Mouse (Mus musculus) thymus, adult 2 months (tissue): ENCODE data around the gene Rps29. TPM values are rescaled to one million over a fixed set of nuclear protein-coding genes. Genes with fewer than 3 reads are reported as not detected.
A peak's percentile ranks its signal among the peaks of the same experiment; 100 is the strongest.

Experiments
- DNase-seq: peaks from one replicate; pipeline ENCODE4 v3.0.0; 2021
- H3K27ac ChIP-seq: fragments of 200-500 bp; 2 replicates; pipeline ENCODE4 v1.5.1; 2012; ENCODE audit warnings: low read length, control low read depth; ENCODE audit not compliant: control insufficient read depth, insufficient read depth
- H3K27me3 ChIP-seq: fragments of 200-500 bp; 2 replicates; pipeline ENCODE4 v1.6.1; 2012; ENCODE audit warnings: mild to moderate bottlenecking, low read length, moderate library complexity, mixed read lengths; ENCODE audit not compliant: control insufficient read depth, insufficient read depth
- H3K36me3 ChIP-seq: fragments of 200-500 bp; 2 replicates; pipeline ENCODE4 v1.6.1; 2012; ENCODE audit warnings: mild to moderate bottlenecking, low read length, moderate library complexity; ENCODE audit not compliant: control insufficient read depth, insufficient read depth
- H3K4me1 ChIP-seq: fragments of 200-500 bp; replicated peaks from 2 replicates; pipeline ENCODE4 v1.6.1; 2012; ENCODE audit warnings: low read length; ENCODE audit not compliant: control insufficient read depth, insufficient read depth
- H3K4me3 ChIP-seq: fragments of 200-500 bp; 2 replicates; pipeline ENCODE4 v1.5.1; 2012; ENCODE audit warnings: mild to moderate bottlenecking, low read length, control low read depth, moderate library complexity; ENCODE audit not compliant: control insufficient read depth, insufficient read depth
- CTCF ChIP-seq: fragments of 200-500 bp; IDR thresholded peaks from 2 replicates; pipeline ENCODE4 v1.5.1; 2012; ENCODE audit warnings: mild to moderate bottlenecking, control low read depth, low read length, moderate library complexity, borderline replicate concordance; ENCODE audit not compliant: control insufficient read depth, poor library complexity, insufficient read depth; ENCODE audit errors: extremely low read depth
- POLR2A ChIP-seq: fragments of 200-500 bp; IDR thresholded peaks from 2 replicates; pipeline ENCODE4 v1.6.1; 2012; ENCODE audit warnings: mild to moderate bottlenecking, low read length, control low read depth, moderate library complexity; ENCODE audit not compliant: control insufficient read depth, poor library complexity, insufficient read depth; ENCODE audit errors: extremely low read depth
- WGBS: fragments of 180-500 bp; shearing (Covaris S2); methylation state at CpG from one replicate; pipeline ENCODE4 v1.1.7; 2018; 5-methylcytosine and 5-hydroxymethylcytosine counted together
- polyA plus RNA-seq: library from polyadenylated mRNA; depleted of rRNA; stranded (reverse); fragments of >200 nt; gene quantifications from 2 replicates; pipeline ENCODE4 v1.2.3, GENCODE M21; 2012

Rps29 gene
- polyA plus RNA-seq, 1 experiment: 2,152 TPM

DNA sequence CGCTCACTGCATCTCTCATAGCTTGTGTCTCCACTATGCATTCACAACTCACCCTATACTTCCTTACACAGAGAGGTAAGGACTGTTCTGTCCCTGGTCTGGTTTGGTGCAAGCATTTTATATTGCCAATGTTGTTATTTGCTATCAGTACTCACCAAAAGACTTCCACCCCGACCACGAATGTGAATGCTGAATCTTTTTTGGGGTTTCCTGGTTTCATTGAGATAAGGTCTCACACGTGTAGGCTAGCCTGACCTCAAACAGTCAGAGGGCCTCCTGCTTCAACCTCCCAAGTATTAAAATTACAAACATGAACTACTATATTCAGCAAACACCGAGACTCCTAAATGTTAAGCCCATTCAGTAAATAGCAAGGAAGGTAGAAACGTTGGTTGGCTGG lies 27.7 kb downstream of the Rps29 start:
- no peak overlapping the region for H3K4me3 ChIP-seq

DNA sequence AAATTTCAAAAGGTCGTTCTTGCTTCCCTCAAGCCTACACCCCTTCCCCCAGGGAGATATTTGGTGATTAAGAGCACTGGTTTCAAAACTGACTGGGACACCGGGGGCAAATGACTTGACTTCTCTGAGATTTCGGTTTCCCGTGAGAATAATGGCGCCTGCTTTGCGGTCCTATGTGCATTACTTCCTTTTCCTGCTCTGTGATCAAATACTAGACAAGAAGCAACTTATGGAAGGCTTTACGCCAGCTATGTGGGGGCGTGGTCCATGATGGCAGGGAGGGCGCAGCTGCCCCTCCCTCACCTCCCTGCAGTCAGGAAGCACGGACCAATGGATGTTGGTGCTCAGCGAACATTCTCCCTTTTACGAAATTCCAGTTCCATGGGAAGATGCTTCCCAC lies 28.5 kb downstream of the Rps29 start:
- WGBS: 81% methylated on average over 12 of the region's 12 CpGs
- TF ChIP-seq CTCF (no peak), POLR2A (no peak)
- H3K27me3 ChIP-seq: no peaks in the 10 kb centered on the region
- DNase-seq: no peak
- no peaks in the 10 kb centered on the region for H3K36me3 ChIP-seq
- H3K4me1 ChIP-seq: peaks cover 7% of the 10 kb centered on the region; the same call in 1 of the 2 replicates
- no peak overlapping the region for H3K27ac ChIP-seq
- H3K4me3 ChIP-seq: no peak overlapping the region

More for the DNA sequence above, 27.7 kb downstream of the Rps29 start:
- no peaks in the 10 kb centered on the region for H3K36me3 ChIP-seq
- no peaks in the 10 kb centered on the region for H3K27me3 ChIP-seq
- H3K4me1 ChIP-seq: peaks cover 7% of the 10 kb centered on the region; the same call in 1 of the 2 replicates
- H3K27ac ChIP-seq: no peak overlapping the region
- DNase-seq: no peak
- no peak for TF ChIP-seq CTCF
- TF ChIP-seq POLR2A: no peak
- 34% methylated on average over 6 of the region's 6 CpGs for WGBS

DNA sequence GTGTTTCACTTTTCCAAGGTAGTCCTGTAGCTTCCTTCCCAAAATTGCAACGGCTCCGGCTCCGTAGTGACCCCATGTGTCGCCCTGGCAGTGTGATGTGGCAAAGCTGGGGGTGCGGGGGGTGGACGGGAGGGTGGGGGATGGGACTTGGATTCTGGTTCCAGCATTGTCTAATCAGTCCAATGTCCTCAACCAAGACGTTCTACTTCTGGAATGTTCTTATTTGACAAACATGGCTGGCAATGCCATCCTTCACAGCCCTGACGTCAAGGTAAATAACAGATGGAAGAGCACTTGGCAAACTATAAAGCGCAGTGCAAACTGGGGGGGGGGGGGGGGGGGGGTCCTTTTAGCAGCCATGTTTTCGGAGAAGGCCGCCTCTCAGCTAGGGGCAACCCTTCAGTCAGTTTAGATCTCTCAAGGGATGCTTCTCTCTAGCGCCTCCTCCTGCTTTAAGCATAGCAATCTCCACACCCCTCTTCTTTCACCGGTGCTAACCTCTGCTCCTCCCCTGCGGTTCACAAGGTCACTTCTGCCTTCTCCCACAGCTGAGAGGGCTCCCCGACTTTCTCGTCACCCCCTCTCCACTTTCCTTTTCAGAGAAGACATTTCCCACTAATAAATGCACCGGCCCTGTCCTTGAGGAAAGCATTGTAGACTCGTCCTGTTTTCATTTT lies 29.2 kb downstream of the Rps29 start:
- Histone ChIP-seq H3K27me3 (no peaks in the 10 kb centered on the region), H3K4me1 (peaks cover 7% of the 10 kb centered on the region; the same call in 1 of the 2 replicates), H3K36me3 (no peaks in the 10 kb centered on the region), H3K4me3 (no peak overlapping the region; the same call in 1 of the 2 replicates), H3K27ac (no peak overlapping the region)
- TF ChIP-seq POLR2A (no peak), CTCF (no peak)
- WGBS: 71% methylated on average over 18 of the region's 18 CpGs
- peak; percentile 4 for DNase-seq

GRCm38 (mm10) chr12:69127626-69128025 lies 31.4 kb downstream of the Rps29 start:
- DNase-seq: no peak
- no peaks in the 10 kb centered on the region for H3K27me3 ChIP-seq
- no peak overlapping the region for H3K4me3 ChIP-seq
- no peak for TF ChIP-seq POLR2A
- TF ChIP-seq CTCF: no peak
- 91% methylated on average over 3 of the region's 3 CpGs for WGBS
- H3K4me1 ChIP-seq: peaks cover 7% of the 10 kb centered on the region; the same call in 1 of the 2 replicates
- no peaks in the 10 kb centered on the region for H3K36me3 ChIP-seq
- no peak overlapping the region for H3K27ac ChIP-seq

DNA sequence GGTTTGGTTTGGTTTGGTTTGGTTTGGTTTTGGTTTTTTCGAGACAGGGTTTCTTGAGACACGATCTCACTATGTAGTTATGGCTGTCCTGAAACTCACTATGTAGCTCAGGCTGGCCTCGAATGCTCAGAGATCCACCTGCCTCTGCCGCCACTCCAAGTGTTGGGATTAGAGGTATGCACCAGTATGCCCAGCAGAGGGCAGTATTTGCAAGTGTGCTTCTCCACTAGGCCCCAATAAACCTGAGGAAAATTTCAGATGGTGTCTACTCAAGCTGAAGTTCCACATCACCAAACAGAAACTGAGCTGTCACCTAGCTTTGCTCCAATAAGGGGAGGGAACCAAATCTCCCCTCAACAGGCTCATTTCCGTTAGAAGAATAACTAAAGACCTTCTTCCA lies 31.8 kb downstream of the Rps29 start:
- no peaks in the 10 kb centered on the region for H3K27me3 ChIP-seq
- TF ChIP-seq CTCF (0 out of 2 replicates have a peak, but pooled peaks have one; percentile 29), POLR2A (no peak)
- H3K4me1 ChIP-seq: peaks cover 7% of the 10 kb centered on the region; the same call in 1 of the 2 replicates
- WGBS: 89% methylated on average over 5 of the region's 5 CpGs
- no peak overlapping the region for H3K4me3 ChIP-seq
- peak; percentile 39 for DNase-seq
- H3K27ac ChIP-seq: no peak overlapping the region
- no peaks in the 10 kb centered on the region for H3K36me3 ChIP-seq

DNA sequence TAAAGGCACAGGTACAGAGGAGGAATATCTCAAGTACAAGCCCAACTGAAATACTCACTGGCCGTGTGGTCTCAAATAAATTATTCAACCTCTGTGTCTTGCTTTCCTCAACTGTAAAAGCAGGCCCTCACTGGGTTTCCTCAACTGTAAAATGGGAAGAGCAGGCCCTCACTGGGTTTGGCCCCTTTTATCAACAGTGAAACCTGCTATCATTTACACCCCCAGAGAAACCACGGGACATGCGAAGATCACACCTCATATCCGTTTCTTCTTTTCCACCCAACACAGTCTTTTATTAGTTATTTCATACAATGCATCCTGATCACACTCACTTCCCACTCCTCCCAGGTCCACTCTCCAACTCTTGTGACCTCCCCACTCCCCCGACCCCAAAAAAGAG lies 33.9 kb downstream of the Rps29 start:
- TF ChIP-seq CTCF: no peak
- TF ChIP-seq POLR2A: no peak
- 87% methylated on average over 5 of the region's 5 CpGs for WGBS
- H3K36me3 ChIP-seq: no peaks in the 10 kb centered on the region

More for the DNA sequence above, 33.9 kb downstream of the Rps29 start:
- Histone ChIP-seq H3K27me3 (no peaks in the 10 kb centered on the region), H3K4me1 (peaks cover 2% of the 10 kb centered on the region; the same call in 1 of the 2 replicates), H3K27ac (no peak overlapping the region), H3K4me3 (no peak overlapping the region)
- DNase-seq: no peak
